Mouse (Mus musculus): Measurements from ENCODE around the gene Olfr901. TPM values are rescaled to one million over a fixed set of nuclear protein-coding genes. Genes with fewer than 3 reads are reported as not detected.

Olfr901 gene
- polyA plus RNA-seq (2015; fragmentation: Illumina TruSeq; extraction: RNeasy Lipid Tissue Mini Kit (QIAGEN cat#74804); ENCODE audit: low read depth, low replicate concordance): not detected

DNA sequence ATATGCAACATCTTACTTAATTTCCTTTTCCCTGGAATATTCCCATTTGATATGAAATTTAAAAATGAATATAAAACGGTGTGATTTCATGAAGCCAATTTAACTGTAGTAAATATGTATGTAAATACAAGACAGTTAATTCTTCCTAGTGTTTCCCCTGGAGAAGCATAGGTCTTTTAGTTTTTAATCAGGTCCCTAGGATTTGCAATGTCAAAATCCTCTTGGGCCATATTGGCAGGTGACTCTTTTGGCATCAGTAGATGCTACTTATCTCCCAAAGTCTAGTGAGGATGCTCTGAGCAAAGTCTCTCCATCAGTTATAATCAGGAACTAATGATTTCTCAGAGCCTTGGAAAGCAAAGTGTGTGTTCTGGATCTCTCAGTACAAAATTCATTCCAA lies at the start of gene Olfr901:
Olfr901 (plus strand) TSS at position 301 of the 400 bp plus-strand sequence.

DNA sequence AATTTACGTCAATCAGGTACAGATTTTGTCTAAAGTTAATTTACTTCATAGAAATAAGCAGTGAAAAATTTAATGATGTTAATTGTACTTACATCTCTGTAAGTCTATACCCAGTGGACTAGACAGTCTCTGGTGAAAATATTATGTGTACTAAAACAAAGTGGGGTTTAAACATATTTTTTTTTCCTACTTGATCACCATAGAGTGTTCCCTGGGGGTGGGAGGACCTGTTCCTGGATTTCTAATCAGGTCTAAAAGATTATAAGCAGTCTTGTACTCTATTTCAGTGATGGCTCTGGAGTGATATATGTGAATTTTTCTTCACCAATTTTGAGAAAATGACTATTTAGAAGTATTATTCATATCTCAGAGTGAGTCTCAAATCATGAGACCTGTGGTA lies 27.9 kb upstream of the Olfr901 start, which contains the start of gene Olfr147:
Olfr147 (plus strand) TSS at position 301 of the 400 bp plus-strand sequence.

DNA sequence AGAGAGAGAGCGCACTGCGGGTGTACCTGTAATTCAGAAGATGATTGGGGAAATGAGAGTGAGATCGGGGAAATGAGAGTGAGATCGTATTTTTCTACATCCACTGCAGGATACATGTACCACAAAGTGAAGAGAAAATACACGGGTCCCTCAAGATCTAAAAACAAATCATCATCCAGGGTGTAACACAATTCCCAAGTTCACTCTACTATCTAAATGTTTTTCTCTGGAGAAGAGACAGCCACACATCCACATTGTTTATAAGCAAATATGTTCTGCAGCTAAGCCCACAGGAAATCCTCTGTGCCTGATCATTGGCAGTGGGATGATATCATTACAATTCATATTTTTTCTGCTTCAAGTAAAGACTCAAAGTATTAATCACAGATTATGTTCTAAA lies 18.1 kb downstream of the Olfr901 start, which contains the start of gene Olfr902:
Olfr902 (plus strand) TSS at position 301 of the 400 bp plus-strand sequence.

DNA sequence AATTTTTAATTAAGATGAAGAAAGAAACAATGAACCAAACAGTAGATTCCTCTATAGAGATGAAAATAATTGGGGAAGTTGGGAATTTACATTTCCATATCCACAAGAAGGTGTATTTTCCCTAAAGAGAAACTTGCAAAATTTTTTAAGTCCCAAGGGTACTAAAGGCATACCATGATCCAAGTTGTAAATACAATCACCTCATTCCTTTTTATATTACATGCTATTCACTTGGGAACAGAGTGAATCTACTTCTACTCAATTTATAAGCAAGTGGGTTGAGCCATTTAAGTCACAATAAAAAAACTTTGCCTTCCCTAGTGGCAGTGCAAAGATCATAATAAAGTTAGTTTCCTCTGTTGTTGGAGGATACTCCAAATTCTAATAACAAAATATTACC lies 33.6 kb downstream of the Olfr901 start, which contains the start of gene Olfr904:
Olfr904 (plus strand) TSS at position 301 of the 400 bp plus-strand sequence.

DNA sequence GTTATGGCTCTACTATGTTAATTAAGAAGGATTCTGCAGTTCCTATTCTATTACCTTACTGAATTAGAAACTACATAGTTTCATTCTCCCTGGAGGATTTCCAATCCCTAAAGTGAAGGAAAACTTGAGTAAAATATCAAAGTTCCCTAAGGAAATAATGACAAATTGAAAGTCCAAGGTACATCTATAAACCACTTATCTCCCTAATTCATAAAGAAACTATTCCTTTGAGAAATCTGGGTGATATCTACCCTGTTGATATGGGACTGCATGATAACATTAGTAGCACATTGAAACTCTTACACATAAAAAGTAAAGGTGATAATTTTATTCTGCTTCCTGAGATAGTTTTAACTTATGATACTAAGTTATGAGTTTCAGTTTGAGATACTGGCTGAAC lies 41.6 kb downstream of the Olfr901 start, which contains the start of gene Olfr905:
Olfr905 (plus strand) TSS at position 301 of the 400 bp plus-strand sequence.

Other genes starting within 250 kb of the Olfr901 start
- not detected for gene Olfr891, start 248.6 kb upstream of the Olfr901 start, polyA plus RNA-seq (2015; fragmentation: Illumina TruSeq; extraction: RNeasy Lipid Tissue Mini Kit (QIAGEN cat#74804); ENCODE audit: low read depth, low replicate concordance)
- not detected for gene Olfr893, start 221.1 kb upstream of the Olfr901 start, polyA plus RNA-seq (2015; fragmentation: Illumina TruSeq; extraction: RNeasy Lipid Tissue Mini Kit (QIAGEN cat#74804); ENCODE audit: low read depth, low replicate concordance)
- gene Olfr894, start 211.4 kb upstream of the Olfr901 start, polyA plus RNA-seq (2015; fragmentation: Illumina TruSeq; extraction: RNeasy Lipid Tissue Mini Kit (QIAGEN cat#74804); ENCODE audit: low read depth, low replicate concordance): not detected
- not detected for gene Olfr143, start 176.7 kb upstream of the Olfr901 start, polyA plus RNA-seq (2015; fragmentation: Illumina TruSeq; extraction: RNeasy Lipid Tissue Mini Kit (QIAGEN cat#74804); ENCODE audit: low read depth, low replicate concordance)
- gene Olfr895, start 161.6 kb upstream of the Olfr901 start, polyA plus RNA-seq (2015; fragmentation: Illumina TruSeq; extraction: RNeasy Lipid Tissue Mini Kit (QIAGEN cat#74804); ENCODE audit: low read depth, low replicate concordance): not detected
- gene Olfr896-ps1, start 138.3 kb upstream of the Olfr901 start, polyA plus RNA-seq (2015; fragmentation: Illumina TruSeq; extraction: RNeasy Lipid Tissue Mini Kit (QIAGEN cat#74804); ENCODE audit: low read depth, low replicate concordance): not detected
- not detected for gene Olfr25, start 100.4 kb upstream of the Olfr901 start, polyA plus RNA-seq (2015; fragmentation: Illumina TruSeq; extraction: RNeasy Lipid Tissue Mini Kit (QIAGEN cat#74804); ENCODE audit: low read depth, low replicate concordance)
- gene Olfr898, start 81.0 kb upstream of the Olfr901 start, polyA plus RNA-seq (2015; fragmentation: Illumina TruSeq; extraction: RNeasy Lipid Tissue Mini Kit (QIAGEN cat#74804); ENCODE audit: low read depth, low replicate concordance): not detected
- not detected for gene Olfr250, start 62.6 kb upstream of the Olfr901 start, polyA plus RNA-seq (2015; fragmentation: Illumina TruSeq; extraction: RNeasy Lipid Tissue Mini Kit (QIAGEN cat#74804); ENCODE audit: low read depth, low replicate concordance)
- not detected for gene Olfr251, start 52.4 kb upstream of the Olfr901 start, polyA plus RNA-seq (2015; fragmentation: Illumina TruSeq; extraction: RNeasy Lipid Tissue Mini Kit (QIAGEN cat#74804); ENCODE audit: low read depth, low replicate concordance)
- not detected for gene Olfr147, start 27.8 kb upstream of the Olfr901 start, polyA plus RNA-seq (2015; fragmentation: Illumina TruSeq; extraction: RNeasy Lipid Tissue Mini Kit (QIAGEN cat#74804); ENCODE audit: low read depth, low replicate concordance)
- not detected for gene Olfr902, start 18.2 kb downstream of the Olfr901 start, polyA plus RNA-seq (2015; fragmentation: Illumina TruSeq; extraction: RNeasy Lipid Tissue Mini Kit (QIAGEN cat#74804); ENCODE audit: low read depth, low replicate concordance)
- not detected for gene Olfr904, start 33.7 kb downstream of the Olfr901 start, polyA plus RNA-seq (2015; fragmentation: Illumina TruSeq; extraction: RNeasy Lipid Tissue Mini Kit (QIAGEN cat#74804); ENCODE audit: low read depth, low replicate concordance)
- not detected for gene Olfr905, start 41.7 kb downstream of the Olfr901 start, polyA plus RNA-seq (2015; fragmentation: Illumina TruSeq; extraction: RNeasy Lipid Tissue Mini Kit (QIAGEN cat#74804); ENCODE audit: low read depth, low replicate concordance)
- gene Olfr906, start 57.6 kb downstream of the Olfr901 start, polyA plus RNA-seq (2015; fragmentation: Illumina TruSeq; extraction: RNeasy Lipid Tissue Mini Kit (QIAGEN cat#74804); ENCODE audit: low read depth, low replicate concordance): not detected
- gene Olfr907, start 66.3 kb downstream of the Olfr901 start, polyA plus RNA-seq (2015; fragmentation: Illumina TruSeq; extraction: RNeasy Lipid Tissue Mini Kit (QIAGEN cat#74804); ENCODE audit: low read depth, low replicate concordance): not detected
- gene Olfr911-ps1, start 92.1 kb downstream of the Olfr901 start, polyA plus RNA-seq (2015; fragmentation: Illumina TruSeq; extraction: RNeasy Lipid Tissue Mini Kit (QIAGEN cat#74804); ENCODE audit: low read depth, low replicate concordance): not detected
- gene Olfr910, start 108.4 kb downstream of the Olfr901 start, polyA plus RNA-seq (2015; fragmentation: Illumina TruSeq; extraction: RNeasy Lipid Tissue Mini Kit (QIAGEN cat#74804); ENCODE audit: low read depth, low replicate concordance): not detected
- not detected for gene Olfr912, start 150.7 kb downstream of the Olfr901 start, polyA plus RNA-seq (2015; fragmentation: Illumina TruSeq; extraction: RNeasy Lipid Tissue Mini Kit (QIAGEN cat#74804); ENCODE audit: low read depth, low replicate concordance)
- gene Olfr913, start 163.3 kb downstream of the Olfr901 start, polyA plus RNA-seq (2015; fragmentation: Illumina TruSeq; extraction: RNeasy Lipid Tissue Mini Kit (QIAGEN cat#74804); ENCODE audit: low read depth, low replicate concordance): not detected
- gene Olfr914, start 175.6 kb downstream of the Olfr901 start, polyA plus RNA-seq (2015; fragmentation: Illumina TruSeq; extraction: RNeasy Lipid Tissue Mini Kit (QIAGEN cat#74804); ENCODE audit: low read depth, low replicate concordance): not detected
- gene Olfr916, start 230.4 kb downstream of the Olfr901 start, polyA plus RNA-seq (2015; fragmentation: Illumina TruSeq; extraction: RNeasy Lipid Tissue Mini Kit (QIAGEN cat#74804); ENCODE audit: low read depth, low replicate concordance): not detected
- gene Olfr917, start 236.4 kb downstream of the Olfr901 start, polyA plus RNA-seq (2015; fragmentation: Illumina TruSeq; extraction: RNeasy Lipid Tissue Mini Kit (QIAGEN cat#74804); ENCODE audit: low read depth, low replicate concordance): not detected
- not detected for gene Olfr918, start 245.1 kb downstream of the Olfr901 start, polyA plus RNA-seq (2015; fragmentation: Illumina TruSeq; extraction: RNeasy Lipid Tissue Mini Kit (QIAGEN cat#74804); ENCODE audit: low read depth, low replicate concordance)